Comparison of ENCODE assay signal across 23 mouse cellular contexts in genomic region chr1:77315347-77315746, GRCm38 (mm10).
"Had no signal": no experiment of that assay in that cellular context is flagged by ENCODE, and none has a peak within 500 bp of the region (broad histone marks: within the 10 kb centered on the region; RNA-seq: fewer than 3 reads in every experiment).

No protein-coding gene starts in this region.

- H3K27me3 ChIP-seq: heart, embryonic 12.5 days; hindbrain, embryonic 12.5 days; intestine, embryonic 15.5 days; limb, embryonic 13.5 days; limb, embryonic 15.5 days; liver, embryonic 12.5 days had no signal

- H3K27ac ChIP-seq: gastrocnemius, adult 2 months; heart, embryonic 10.5 days; hindbrain, embryonic 10.5 days; hindbrain, embryonic 12.5 days; hindbrain, embryonic 14.5 days; intestine, embryonic 15.5 days; layer of hippocampus, adult 2 months; left cerebral cortex, adult 2 months; limb, embryonic 13.5 days; limb, embryonic 15.5 days; liver, embryonic 12.5 days; liver, embryonic 14.5 days had no signal

- H3K36me3 ChIP-seq: heart, embryonic 10.5 days; heart, embryonic 12.5 days; hindbrain, embryonic 10.5 days; hindbrain, embryonic 12.5 days; intestine, embryonic 15.5 days; limb, embryonic 13.5 days; limb, embryonic 15.5 days; liver, embryonic 12.5 days had no signal

- H3K9me3 ChIP-seq: heart, embryonic 10.5 days; heart, embryonic 12.5 days; hindbrain, embryonic 10.5 days; hindbrain, embryonic 12.5 days; intestine, embryonic 15.5 days; limb, embryonic 13.5 days; limb, embryonic 15.5 days; liver, embryonic 12.5 days had no signal

- H3K4me1 ChIP-seq: heart, embryonic 10.5 days; heart, embryonic 12.5 days; hindbrain, embryonic 12.5 days; limb, embryonic 13.5 days; limb, embryonic 15.5 days; liver, embryonic 12.5 days had no signal

- DNase-seq: gastrocnemius, adult 2 months; gastrocnemius, postnatal 10 days; gastrocnemius, postnatal 25 days; heart, adult 18-20 months; heart, postnatal 10 days; heart, postnatal 4 days; kidney, adult 18-20 months; kidney, adult 8-10 months; kidney, postnatal 10 days; kidney, postnatal 25 days; kidney, postnatal 4 days had no signal

- H3K4me3 ChIP-seq: gastrocnemius, adult 2 months; heart, embryonic 10.5 days; heart, embryonic 12.5 days; hindbrain, embryonic 10.5 days; hindbrain, embryonic 12.5 days; intestine, embryonic 15.5 days; layer of hippocampus, adult 2 months; left cerebral cortex, adult 2 months; limb, embryonic 13.5 days; limb, embryonic 15.5 days; liver, embryonic 12.5 days had no signal
